Mouse (Mus musculus) hematopoietic stem cell, adult 5-6 weeks (primary cell): Measurements from ENCODE around the gene Clic1. TPM values are rescaled to one million over a fixed set of nuclear protein-coding genes. Genes with fewer than 3 reads are reported as not detected.

Experiments
- ATAC-seq, 2 experiments: fragments of 125-278 bp in 1 of 2; replicated peaks in 1 of 2; 2 replicates each; pipeline ENCODE4 v1.8.0; 2016 to 2017; ENCODE audit warnings: inconsistent platforms in 2 of 2, mild to moderate bottlenecking in 2 of 2, moderate number of reproducible peaks in 2 of 2, low read depth in 1 of 2, moderate TSS enrichment in 1 of 2; ENCODE audit not compliant: low FRiP score in 2 of 2, poor library complexity in 2 of 2, severe bottlenecking in 2 of 2, insufficient read depth in 1 of 2, low TSS enrichment in 1 of 2
- total RNA-seq: library from RNA; stranded (forward); fragments of 172-1452, 232-1000 nt; gene quantifications from 2 replicates; pipeline ENCODE4 v1.2.3, GENCODE M21; 2017

The Clic1 gene
- total RNA-seq, 1 experiment from 2014 or later, result 294 TPM

DNA sequence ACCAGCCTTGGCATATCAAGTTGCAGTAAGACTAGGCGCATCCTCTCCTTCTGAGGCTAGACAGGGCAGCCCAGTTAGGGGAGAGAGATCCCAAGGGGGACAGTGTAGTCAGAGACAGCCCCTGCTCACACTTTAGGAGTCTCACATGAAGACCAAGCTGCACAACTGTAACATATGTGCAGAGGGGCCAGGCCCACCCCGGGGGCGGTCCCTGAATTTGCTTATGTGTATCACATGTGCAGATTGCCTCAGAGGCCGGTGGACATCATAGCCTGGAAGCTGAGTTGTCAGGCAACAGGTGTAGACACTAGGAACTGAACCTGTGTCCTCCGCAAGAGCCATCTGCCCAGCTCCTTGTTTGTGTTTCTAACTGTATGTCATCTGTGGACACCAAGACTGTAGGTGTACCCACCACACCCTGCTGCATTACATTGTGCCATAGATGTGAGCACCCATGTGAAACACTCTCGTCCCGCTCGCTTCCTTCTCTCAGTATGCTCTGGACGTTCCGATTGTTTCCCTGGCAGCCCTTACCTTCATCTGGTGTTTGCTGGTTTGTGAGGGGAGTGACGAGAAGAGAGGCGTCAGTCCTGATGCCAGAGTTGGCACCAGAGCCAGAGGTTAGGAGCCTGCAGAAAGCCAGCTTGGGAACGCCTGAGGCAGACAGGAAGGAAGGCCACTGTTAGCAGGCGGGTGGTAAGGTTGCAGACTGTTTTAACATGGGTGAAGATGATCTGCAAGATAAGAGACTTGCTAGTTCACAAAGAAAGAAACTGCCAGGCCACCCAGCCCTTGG is 42.8 kb downstream of the Clic1 start:
- ATAC-seq, result no peak

DNA sequence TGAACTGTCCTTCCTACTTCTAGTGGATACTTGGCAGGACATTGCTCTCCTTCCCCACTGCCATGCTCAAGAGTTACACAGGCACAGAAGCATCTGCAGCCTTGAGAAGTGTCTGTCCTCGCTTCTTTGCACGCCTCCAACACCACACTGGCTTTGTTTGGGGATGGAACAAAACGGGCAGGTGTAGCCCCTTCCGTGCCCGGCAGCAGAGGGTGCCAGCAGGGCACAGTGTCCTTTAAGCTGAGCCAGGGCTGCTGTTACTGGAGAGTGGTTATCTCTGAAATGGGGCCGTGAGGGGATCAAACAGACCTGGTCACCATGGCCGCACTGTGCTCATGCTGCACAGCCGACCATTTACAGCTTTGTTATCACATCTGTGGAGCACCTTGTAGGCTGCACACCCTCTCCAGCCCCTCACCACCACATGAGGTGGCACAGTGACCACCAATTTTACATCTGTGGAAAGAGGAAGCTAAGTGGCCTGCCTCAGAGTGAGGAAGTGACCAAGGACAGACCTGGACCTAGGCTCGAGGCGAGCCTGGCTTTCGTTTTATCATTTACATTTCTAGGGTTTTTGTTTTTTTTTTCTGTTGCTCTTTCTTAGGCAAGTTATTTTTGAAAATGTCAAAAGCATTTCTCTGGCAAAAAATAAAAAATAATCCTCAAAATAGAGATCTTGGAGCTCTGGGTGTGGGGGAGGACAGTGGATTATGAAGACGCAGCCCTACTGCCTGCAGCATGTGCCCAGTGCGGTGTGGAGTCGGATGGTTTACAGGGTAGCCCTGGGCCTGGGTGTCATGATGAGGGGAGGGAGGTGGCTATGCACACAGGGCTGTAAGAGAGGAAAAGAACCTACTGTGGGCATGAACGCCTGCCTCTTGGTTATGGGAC is 45.0 kb downstream of the Clic1 start:
- no peak for ATAC-seq

DNA sequence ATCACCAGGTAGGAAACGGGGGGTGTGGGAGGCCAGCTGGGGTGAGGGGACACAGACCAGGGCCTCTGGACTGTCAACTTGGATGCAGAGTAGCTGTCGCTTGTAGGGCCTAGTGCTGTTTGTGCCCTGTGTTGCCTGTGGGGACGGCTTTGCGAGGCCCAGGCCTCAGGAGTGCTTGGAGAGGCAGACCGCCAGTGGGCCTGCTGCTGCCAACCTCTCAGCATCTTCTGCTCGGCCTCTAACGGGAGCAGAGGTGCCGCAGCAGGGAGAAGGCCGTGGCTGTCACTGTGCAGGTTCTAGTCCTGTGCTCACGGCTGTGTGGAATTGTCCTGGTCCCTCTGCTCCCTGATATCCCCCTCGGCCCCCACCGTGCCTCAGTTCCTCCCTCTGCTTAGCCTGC is 46.8 kb downstream of the Clic1 start:
- no peak for ATAC-seq

DNA sequence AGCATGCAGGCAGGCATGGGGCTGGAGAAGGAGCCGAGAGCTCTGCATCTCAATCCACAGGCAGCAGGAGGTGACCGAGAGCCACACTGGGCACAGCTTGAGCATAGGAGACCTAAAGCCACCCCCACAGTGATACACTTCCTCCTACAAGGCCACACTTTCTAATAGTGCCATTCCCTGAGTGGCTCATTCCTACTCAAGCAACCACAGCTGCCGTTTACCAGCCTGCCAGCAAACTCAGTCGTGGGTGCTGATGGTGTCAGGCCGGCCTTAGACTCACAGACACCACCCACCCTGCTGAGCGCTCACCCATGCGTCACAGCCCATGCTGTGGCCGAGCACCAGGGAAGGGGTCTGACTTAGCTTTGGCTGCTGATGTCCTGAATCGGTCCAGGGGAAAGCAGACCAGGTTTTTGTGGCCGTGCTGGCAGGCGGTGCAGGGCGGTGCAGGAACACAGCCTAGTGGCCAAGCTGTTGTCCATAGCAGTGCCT is 47.4 kb downstream of the Clic1 start:
- ATAC-seq, result no peak

DNA sequence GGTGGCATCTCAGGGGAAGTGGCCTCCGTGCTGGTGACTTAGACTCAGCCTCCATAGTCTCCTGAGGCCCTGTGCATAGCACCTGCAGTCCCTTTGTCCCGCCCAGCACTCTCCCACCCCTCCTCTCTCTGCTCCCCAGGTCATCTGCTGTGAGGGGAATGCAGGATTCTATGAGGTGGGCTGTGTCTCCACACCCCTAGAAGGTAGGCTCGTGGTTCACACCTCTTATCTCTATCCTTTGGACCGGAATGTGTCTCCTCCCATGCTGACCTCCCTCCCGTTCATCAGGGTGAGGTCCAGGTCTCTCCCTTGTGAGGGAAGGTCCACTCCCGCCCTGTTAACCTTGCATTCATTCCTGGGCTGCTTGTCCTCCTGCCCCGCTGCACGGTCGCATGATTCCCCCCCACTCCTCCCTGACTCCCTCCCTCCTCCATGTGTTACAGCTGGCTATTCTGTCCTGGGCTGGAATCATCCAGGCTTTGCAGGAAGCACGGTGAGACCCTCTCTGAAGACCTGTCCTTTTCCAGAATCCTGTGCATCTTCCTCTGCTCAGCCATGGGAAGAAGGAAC is 50.5 kb downstream of the Clic1 start:
- ATAC-seq, result no peak

DNA sequence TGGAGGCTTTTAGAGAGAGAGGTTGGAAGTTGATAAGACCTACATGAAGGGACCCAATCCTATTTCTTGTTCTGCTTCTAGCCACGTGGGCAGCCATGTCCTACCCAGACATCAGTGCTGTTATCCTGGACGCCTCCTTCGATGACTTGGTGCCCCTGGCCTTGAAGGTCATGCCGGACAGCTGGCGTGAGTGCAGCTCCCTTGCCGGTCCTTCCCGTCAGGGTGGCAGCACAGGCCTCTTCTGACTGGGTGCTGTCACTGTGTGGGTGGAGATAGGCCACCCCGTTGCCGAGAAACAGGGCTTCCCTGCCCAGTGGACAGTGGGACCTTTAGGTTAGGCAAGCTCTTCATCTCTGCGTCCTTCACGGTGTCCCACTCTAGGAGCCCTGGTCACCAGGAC is 51.4 kb downstream of the Clic1 start:
- ATAC-seq, result no peak

DNA sequence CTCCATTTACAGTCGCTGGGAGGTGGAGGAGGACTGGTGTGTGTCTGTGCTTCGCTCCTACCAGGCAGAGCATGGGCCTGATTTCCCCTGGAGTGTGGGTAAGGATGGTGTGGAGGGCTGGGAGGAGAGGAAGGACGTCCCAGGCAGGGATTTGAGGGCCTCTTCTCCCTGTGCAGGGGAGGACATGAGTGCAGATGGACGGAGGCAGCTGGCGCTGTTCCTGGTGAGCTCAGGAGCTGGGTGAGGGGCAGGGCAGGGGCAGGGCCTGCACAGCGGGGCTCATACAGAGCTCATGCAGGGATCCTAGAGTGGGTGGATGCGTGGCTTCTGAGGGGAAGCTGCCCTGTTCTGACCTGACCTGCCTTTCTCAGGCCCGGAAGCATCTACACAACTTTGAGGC is 52.5 kb downstream of the Clic1 start:
- ATAC-seq, result no peak

DNA sequence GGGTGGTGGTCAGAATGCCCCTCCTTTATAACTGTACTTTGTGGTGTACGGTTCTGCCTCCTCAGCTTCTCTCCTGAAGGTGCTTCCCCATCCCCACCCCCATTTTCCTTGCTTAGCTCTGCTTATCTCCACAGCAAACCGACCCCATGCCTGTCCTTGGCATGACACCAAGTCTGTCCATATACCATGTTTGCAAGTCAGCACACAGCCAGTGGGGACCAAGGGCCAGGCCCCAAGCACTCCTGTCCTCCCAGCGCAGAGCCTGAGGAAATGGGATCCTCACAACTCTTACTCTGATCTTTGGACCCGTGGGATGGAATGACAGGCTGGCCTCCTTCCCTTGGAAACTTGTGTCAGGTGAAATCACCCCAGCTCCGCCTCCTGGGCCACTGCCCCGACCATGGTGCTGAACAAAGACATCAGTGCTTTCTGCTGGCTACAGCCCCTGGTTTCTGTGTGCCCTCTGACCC is 53.5 kb downstream of the Clic1 start:
- no peak for ATAC-seq

DNA sequence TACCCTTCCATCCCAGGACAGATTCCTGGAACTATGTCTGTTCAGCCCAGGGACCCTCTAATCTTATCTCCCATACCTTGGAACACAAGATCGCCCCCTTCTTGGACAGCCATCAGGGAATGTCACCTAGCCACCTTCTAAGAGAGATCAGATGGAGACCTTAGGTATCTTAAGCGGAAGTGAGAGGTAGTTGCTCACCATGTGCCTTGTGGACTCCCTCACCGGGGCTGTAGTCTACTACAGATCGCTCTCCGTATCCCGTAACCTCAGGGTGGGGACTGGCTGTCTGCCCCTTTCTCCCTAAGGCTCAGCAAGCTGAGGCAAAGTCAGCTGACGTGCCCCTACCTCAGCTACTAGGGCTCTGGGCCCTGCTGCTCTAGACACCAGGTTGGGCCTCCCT is 54.3 kb downstream of the Clic1 start:
- no peak for ATAC-seq

DNA sequence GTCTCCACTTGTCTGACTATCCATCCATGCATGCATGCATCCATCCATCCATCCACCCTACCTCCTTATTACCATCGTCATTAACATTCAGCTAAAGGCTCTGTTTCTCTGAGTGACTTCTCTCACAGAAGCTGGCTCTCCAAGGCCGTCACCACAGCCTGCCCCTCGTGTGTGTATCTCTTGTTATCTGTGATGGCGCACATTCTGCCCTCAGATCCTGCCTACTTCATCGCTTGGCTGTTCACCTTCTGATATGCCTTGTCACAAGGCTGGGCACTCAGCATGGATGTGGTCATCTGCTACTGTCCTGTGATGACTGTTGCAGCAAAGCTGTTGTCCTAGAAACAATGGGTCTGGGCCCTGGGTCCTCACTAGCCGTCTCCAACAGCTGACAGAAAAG is 55.0 kb downstream of the Clic1 start:
- ATAC-seq, result no peak; a peak in 1 of 4 replicates

DNA sequence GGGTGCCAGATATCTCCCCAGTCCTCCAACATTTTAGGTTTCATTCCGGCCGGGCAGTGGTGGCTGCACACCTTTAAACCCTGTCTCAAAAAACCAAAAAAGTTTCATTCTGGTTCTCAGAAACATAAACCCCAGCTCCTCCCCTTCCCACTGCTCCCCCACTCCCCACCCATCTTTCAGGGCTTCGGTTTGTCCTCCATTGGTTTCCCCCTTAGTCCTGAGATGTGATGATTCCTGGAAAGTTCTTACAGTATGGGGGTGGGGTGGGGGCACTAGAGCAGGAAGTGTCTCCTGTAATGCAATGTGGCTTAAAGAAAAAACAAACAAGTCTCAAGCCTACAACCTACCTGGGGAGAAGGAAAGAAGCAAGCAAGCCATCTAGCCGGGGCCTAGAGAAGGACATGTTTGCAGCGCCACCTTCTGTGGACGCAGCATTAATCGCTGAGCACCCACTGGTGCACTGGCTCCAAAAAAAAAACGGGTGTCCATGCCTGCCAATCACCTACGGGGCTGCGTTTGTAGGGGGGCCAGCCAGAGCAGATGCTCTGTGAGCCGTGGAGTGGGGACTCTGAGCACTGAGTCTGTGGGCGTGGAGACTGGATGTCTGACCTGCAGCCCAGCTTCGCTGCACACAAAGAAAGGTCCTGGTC is 56.1 kb downstream of the Clic1 start:
- ATAC-seq, result no peak

DNA sequence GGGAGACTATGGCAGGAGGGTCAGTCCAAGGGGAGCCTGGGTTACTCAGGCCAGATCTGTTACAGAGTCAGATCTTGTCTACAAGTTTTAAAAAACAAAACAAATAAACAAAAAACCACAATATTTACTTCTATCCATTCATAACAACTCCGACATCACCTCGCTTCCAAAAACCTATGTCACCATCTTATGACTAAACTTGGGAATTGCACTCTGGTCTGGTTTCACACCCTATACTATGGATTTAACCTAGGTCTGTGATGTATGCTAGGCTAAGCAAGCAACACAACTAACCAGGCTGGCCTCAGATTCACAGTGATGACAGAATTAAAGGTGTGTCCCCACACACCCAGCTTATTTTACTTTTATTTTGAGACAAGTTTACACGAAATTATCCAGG is 56.8 kb downstream of the Clic1 start:
- no peak for ATAC-seq

DNA sequence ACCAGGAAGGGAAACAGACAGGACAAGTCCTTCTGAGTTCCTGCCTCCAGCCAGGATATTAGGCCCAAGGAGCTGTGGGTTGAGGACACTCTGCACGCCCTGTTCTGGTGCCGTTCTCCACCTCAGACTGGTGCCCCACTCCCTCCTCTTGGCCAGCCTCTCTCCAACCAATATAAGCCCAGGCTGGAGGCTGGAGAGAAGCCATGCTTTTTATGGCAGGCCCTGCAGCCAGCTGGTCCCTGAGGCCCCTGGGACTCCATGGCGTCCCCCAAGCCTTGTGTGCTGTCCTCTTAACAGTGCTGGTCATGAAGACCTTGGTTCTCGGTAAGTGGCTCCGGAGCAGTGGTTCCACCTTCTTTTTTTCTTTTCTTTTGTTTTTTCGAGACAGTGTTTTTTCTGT is 58.3 kb downstream of the Clic1 start, which contains the start of gene Ly6g5c:
Ly6g5c (plus strand) TSS at position 183 of the 400 bp plus-strand sequence.
- ATAC-seq, result no peak

Other genes starting within 250 kb of the Clic1 start
- gene Cyp21a1, start 245.4 kb upstream of the Clic1 start, total RNA-seq, result not detected in 2 replicates
- gene Stk19, start 213.0 kb upstream of the Clic1 start, total RNA-seq, result 26.7 and 35.4 TPM in 2 replicates
- gene Dxo, start 212.9 kb upstream of the Clic1 start, total RNA-seq, result 16.4 and 18.6 TPM in 2 replicates
- 44.0 and 55.5 TPM in 2 replicates for gene Skiv2l, start 199.8 kb upstream of the Clic1 start, total RNA-seq
- gene Nelfe, start 199.6 kb upstream of the Clic1 start, total RNA-seq, result 40.6 and 41.3 TPM in 2 replicates
- not detected in 2 replicates for gene Cfb, start 187.4 kb upstream of the Clic1 start, total RNA-seq
- gene Zbtb12, start 170.5 kb upstream of the Clic1 start, total RNA-seq, result 11.3 and 15.1 TPM in 2 replicates
- not detected in 2 replicates for gene Gm20547, start 167.9 kb upstream of the Clic1 start, total RNA-seq
- 3.3 TPM in 1 of 2 replicates, not detected in the other for gene C2, start 151.7 kb upstream of the Clic1 start, total RNA-seq
- gene Ehmt2, start 151.5 kb upstream of the Clic1 start, total RNA-seq, result 106 and 109 TPM in 2 replicates
- gene Slc44a4, start 135.5 kb upstream of the Clic1 start, total RNA-seq, result 0.19 TPM in 1 of 2 replicates, not detected in the other
- 6.9 and 12.1 TPM in 2 replicates for gene Neu1, start 118.7 kb upstream of the Clic1 start, total RNA-seq
- 18.4 and 24.7 TPM in 2 replicates for gene Hspa1b, start 90.7 kb upstream of the Clic1 start, total RNA-seq
- gene Gm20481, start 80.1 kb upstream of the Clic1 start, total RNA-seq, result 1.1 TPM in 1 of 2 replicates, not detected in the other
- 16.3 and 22.9 TPM in 2 replicates for gene Hspa1a, start 77.8 kb upstream of the Clic1 start, total RNA-seq
- 0.05 TPM in 1 of 2 replicates, not detected in the other for gene Hspa1l, start 77.3 kb upstream of the Clic1 start, total RNA-seq
- 28.5 and 39.0 TPM in 2 replicates for gene Lsm2, start 68.1 kb upstream of the Clic1 start, total RNA-seq
- gene Vars, start 49.0 kb upstream of the Clic1 start, total RNA-seq, result 228 and 415 TPM in 2 replicates
- 0.38 and 0.45 TPM in 2 replicates for gene Vwa7, start 33.4 kb upstream of the Clic1 start, total RNA-seq
- gene Sapcd1, start 21.9 kb upstream of the Clic1 start, total RNA-seq, result 1.7 TPM in 1 of 2 replicates, not detected in the other
- 3.7 and 7.9 TPM in 2 replicates for gene Msh5, start 3.2 kb upstream of the Clic1 start, total RNA-seq
- gene Ddah2, start 9.1 kb downstream of the Clic1 start, total RNA-seq, result 27.4 and 32.3 TPM in 2 replicates
- gene Ly6g6c, start 15.4 kb downstream of the Clic1 start, total RNA-seq, result not detected in 2 replicates
- not detected in 2 replicates for gene Mpig6b, start 16.2 kb downstream of the Clic1 start, total RNA-seq
- not detected in 2 replicates for gene Ly6g6e, start 26.9 kb downstream of the Clic1 start, total RNA-seq
- not detected in 2 replicates for gene Ly6g6d, start 28.1 kb downstream of the Clic1 start, total RNA-seq
- gene Ly6g6f, start 35.6 kb downstream of the Clic1 start, total RNA-seq, result not detected in 2 replicates
- gene Abhd16a, start 39.3 kb downstream of the Clic1 start, total RNA-seq, result 25.9 and 30.0 TPM in 2 replicates
- gene Ly6g5c, start 58.3 kb downstream of the Clic1 start, total RNA-seq, result not detected in 2 replicates
- gene Ly6g5b, start 65.5 kb downstream of the Clic1 start, total RNA-seq, result 1.6 TPM in 1 of 2 replicates, not detected in the other
- gene Gpank1, start 71.5 kb downstream of the Clic1 start, total RNA-seq, result 31.2 and 35.1 TPM in 2 replicates
- gene Csnk2b, start 72.1 kb downstream of the Clic1 start, total RNA-seq, result 250 and 330 TPM in 2 replicates
- gene D17H6S53E, start 76.4 kb downstream of the Clic1 start, total RNA-seq, result 6.1 and 6.3 TPM in 2 replicates
- gene Apom, start 82.1 kb downstream of the Clic1 start, total RNA-seq, result 0.38 TPM in 1 of 2 replicates, not detected in the other
- gene Bag6, start 85.2 kb downstream of the Clic1 start, total RNA-seq, result 109 and 121 TPM in 2 replicates
- 61.3 and 65.9 TPM in 2 replicates for gene Prrc2a, start 114.9 kb downstream of the Clic1 start, total RNA-seq
- gene Aif1, start 126.1 kb downstream of the Clic1 start, total RNA-seq, result 1.8 TPM in 1 of 2 replicates, not detected in the other
- gene Lst1, start 138.5 kb downstream of the Clic1 start, total RNA-seq, result 85.1 and 145 TPM in 2 replicates
- 31.4 and 64.0 TPM in 2 replicates for gene Ltb, start 144.5 kb downstream of the Clic1 start, total RNA-seq
- 22.3 and 44.4 TPM in 2 replicates for gene Tnf, start 152.0 kb downstream of the Clic1 start, total RNA-seq
- gene Lta, start 155.4 kb downstream of the Clic1 start, total RNA-seq, result not detected in 2 replicates
- gene Gm16181, start 170.9 kb downstream of the Clic1 start, total RNA-seq, result 3.1 TPM in 1 of 2 replicates, not detected in the other
- gene Atp6v1g2, start 183.7 kb downstream of the Clic1 start, total RNA-seq, result 3.8 and 5.2 TPM in 2 replicates
- 4.3 and 15.9 TPM in 2 replicates for gene Nfkbil1, start 185.8 kb downstream of the Clic1 start, total RNA-seq
- 207 and 226 TPM in 2 replicates for gene Ddx39b, start 191.8 kb downstream of the Clic1 start, total RNA-seq
- gene H2-D1, start 212.8 kb downstream of the Clic1 start, total RNA-seq, result 627 and 791 TPM in 2 replicates